Mouse (Mus musculus) limb, embryonic 13.5 days (tissue): ENCODE results near the gene Morc3. TPM values are rescaled to one million over a fixed set of nuclear protein-coding genes. Genes with fewer than 3 reads are reported as not detected.

Experiments used
- ATAC-seq: fragments of 200-750 bp; cut with Nextera tagmentation; 2 replicates; pipeline ENCODE4 v1.8.0; 2017; ENCODE audit warnings: low read depth, moderate number of reproducible peaks, moderate TSS enrichment; ENCODE audit not compliant: low FRiP score
- H3K27ac ChIP-seq: fragments of 300-500 bp; sonication (generic); 2 replicates; pipeline ENCODE4 v1.5.1; 2015; ENCODE audit warnings: inconsistent platforms, mild to moderate bottlenecking, moderate library complexity
- H3K27me3 ChIP-seq: fragments of 300-500 bp; sonication (generic); 2 replicates; pipeline ENCODE4 v1.6.1; 2015; ENCODE audit warnings: mild to moderate bottlenecking, inconsistent platforms
- H3K36me3 ChIP-seq: fragments of 300-500 bp; sonication (generic); 2 replicates; pipeline ENCODE4 v1.6.1; 2015; ENCODE audit warnings: inconsistent platforms, mild to moderate bottlenecking, moderate library complexity
- H3K4me1 ChIP-seq: fragments of 300-500 bp; sonication (generic); 2 replicates; pipeline ENCODE4 v1.6.1; 2015; ENCODE audit warnings: inconsistent platforms
- H3K4me2 ChIP-seq: fragments of 300-500 bp; sonication (generic); replicated peaks from 2 replicates; pipeline ENCODE4 v1.6.1; 2015; ENCODE audit warnings: inconsistent platforms, mild to moderate bottlenecking, moderate library complexity
- H3K4me3 ChIP-seq: fragments of 300-500 bp; sonication (generic); 2 replicates; pipeline ENCODE4 v1.5.1; 2015; ENCODE audit warnings: moderate library complexity, mild to moderate bottlenecking, inconsistent platforms
- H3K9ac ChIP-seq: fragments of 300-500 bp; sonication (generic); 2 replicates; pipeline ENCODE4 v1.6.1; 2015; ENCODE audit warnings: mild to moderate bottlenecking, inconsistent platforms
- H3K9me3 ChIP-seq: fragments of 300-500 bp; sonication (generic); 2 replicates; pipeline ENCODE4 v1.6.1; 2016; ENCODE audit warnings: inconsistent platforms
- WGBS: fragments of 180-500 bp; shearing (Covaris S2); methylation state at CpG from one replicate; pipeline ENCODE4 v1.1.7; 2015; 5-methylcytosine and 5-hydroxymethylcytosine counted together
- polyA plus RNA-seq: library from polyadenylated mRNA; unstranded; fragments of >200 nt; fragmentation: Nextera tagmentation; extraction: Ambion mirVana; gene quantifications from 2 replicates; pipeline ENCODE4 v1.2.1, GENCODE M21; 2015

Morc3 gene
- polyA plus RNA-seq, 1 experiment from 2014 or later = 38.5 TPM

DNA sequence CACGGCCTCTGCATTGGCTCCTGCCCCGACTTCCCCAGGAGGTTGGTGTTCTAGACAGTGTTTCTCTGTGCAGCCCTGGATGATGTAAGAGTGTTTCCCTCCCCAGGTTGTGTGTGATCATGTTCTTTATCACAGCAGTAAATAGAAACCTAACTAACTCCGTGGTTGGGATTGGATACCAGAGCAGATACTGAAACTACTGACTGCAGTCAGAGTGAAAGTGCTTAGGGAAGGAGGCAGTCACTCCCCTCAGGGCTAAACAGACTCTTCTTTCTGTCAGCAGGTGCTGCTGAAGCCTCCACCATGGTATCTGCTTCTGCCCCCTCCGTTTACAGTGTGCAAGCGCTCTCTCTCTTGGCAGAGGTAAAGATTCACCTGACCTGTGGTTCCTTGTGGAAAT, 33.3 kb upstream of the Morc3 start:
- Histone ChIP-seq H3K9ac (no peak overlapping the region), H3K4me3 (no peak overlapping the region), H3K4me1 (peaks cover 20% of the 10 kb centered on the region), H3K4me2 (no peak overlapping the region), H3K27ac (no peak overlapping the region), H3K27me3 (no peaks in the 10 kb centered on the region), H3K36me3 (no peaks in the 10 kb centered on the region), H3K9me3 (no peaks in the 10 kb centered on the region)
- no peak for ATAC-seq
- WGBS = 77% methylated on average over 5 of the region's 5 CpGs

DNA sequence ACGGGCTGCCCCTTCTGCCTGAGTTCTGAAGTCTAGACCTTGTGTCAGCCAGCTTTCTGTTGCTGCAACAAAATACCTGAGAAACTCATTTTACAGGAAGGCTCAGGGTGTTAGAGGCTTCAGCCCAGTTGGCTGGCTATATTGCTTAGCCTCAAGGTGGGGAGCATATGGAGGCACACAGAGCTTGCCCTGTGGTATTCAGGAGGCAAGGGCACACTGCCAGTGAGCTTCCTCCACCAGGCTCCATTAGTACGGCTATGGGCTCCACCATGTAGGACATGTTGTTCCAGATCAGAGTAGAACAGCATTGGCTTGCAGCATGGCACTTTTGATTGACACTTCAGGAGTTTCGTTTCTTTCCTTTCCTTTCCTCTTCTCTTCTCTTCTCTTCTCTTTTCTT, 32.9 kb upstream of the Morc3 start:
- 83% methylated on average over 3 of the region's 3 CpGs for WGBS
- ATAC-seq = no peak
- no peaks in the 10 kb centered on the region for H3K9me3 ChIP-seq
- H3K27me3 ChIP-seq = no peaks in the 10 kb centered on the region
- H3K4me2 ChIP-seq = no peak overlapping the region
- no peaks in the 10 kb centered on the region for H3K36me3 ChIP-seq
- H3K4me1 ChIP-seq = peaks cover 20% of the 10 kb centered on the region
- no peak overlapping the region for H3K27ac ChIP-seq
- no peak overlapping the region for H3K9ac ChIP-seq
- H3K4me3 ChIP-seq = no peak overlapping the region

DNA sequence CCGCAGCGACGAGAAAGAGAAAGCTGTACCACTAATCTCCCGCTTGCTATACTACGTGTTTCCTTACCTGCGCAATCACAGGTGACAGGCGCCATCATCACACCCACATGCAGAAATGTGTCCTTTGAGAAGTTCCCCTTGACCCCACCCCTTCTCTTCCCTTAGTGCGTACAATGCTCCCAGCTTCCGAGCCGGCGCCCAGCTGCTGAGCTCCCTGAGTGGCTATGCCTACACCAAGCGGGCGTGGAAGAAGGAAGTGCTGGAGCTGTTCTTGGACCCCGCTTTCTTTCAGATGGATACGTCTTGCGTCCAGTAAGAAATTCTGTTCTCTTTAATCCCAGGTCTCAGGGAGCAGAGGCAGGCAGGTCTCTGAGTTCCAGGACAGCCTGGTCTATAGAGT, 32.0 kb upstream of the Morc3 start:
- H3K4me3 ChIP-seq = no peak overlapping the region
- H3K4me1 ChIP-seq = peaks cover 20% of the 10 kb centered on the region
- peaks cover 4% of the 10 kb centered on the region; the same call in 1 of the 2 replicates for H3K36me3 ChIP-seq
- no peak overlapping the region for H3K27ac ChIP-seq
- no peak for ATAC-seq
- H3K9me3 ChIP-seq = no peaks in the 10 kb centered on the region
- no peak overlapping the region for H3K9ac ChIP-seq
- 94% methylated on average over 16 of the region's 16 CpGs for WGBS
- no peak overlapping the region for H3K4me2 ChIP-seq
- no peaks in the 10 kb centered on the region for H3K27me3 ChIP-seq

DNA sequence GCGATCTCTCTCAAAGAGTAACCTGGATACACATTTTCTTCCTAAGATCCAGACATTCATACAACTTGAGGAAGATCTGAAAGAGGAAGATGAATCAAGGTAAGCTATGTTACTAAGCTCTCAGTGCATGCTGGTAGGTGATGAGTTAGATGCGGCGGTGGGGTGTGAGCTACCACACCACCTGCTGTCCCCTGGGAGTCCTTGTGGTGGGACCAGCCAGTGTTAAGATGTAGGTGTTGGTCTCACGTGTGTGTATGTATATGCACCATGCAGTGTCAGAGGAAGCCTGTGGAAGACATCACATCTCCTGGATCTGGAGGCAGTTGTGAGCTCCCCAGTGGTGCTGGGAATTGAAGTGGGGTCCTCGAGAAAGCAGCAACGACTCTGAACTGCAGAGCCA, 24.8 kb upstream of the Morc3 start:
- Histone ChIP-seq H3K27me3 (no peaks in the 10 kb centered on the region), H3K4me2 (no peak overlapping the region), H3K9me3 (peaks cover 13% of the 10 kb centered on the region), H3K27ac (peak overlapping the region; percentile 52; the same call in 1 of the 2 replicates), H3K4me1 (peaks cover 29% of the 10 kb centered on the region), H3K9ac (no peak overlapping the region), H3K36me3 (peaks cover 31% of the 10 kb centered on the region), H3K4me3 (no peak overlapping the region)
- 87% methylated on average over 6 of the region's 6 CpGs for WGBS
- ATAC-seq = no peak

DNA sequence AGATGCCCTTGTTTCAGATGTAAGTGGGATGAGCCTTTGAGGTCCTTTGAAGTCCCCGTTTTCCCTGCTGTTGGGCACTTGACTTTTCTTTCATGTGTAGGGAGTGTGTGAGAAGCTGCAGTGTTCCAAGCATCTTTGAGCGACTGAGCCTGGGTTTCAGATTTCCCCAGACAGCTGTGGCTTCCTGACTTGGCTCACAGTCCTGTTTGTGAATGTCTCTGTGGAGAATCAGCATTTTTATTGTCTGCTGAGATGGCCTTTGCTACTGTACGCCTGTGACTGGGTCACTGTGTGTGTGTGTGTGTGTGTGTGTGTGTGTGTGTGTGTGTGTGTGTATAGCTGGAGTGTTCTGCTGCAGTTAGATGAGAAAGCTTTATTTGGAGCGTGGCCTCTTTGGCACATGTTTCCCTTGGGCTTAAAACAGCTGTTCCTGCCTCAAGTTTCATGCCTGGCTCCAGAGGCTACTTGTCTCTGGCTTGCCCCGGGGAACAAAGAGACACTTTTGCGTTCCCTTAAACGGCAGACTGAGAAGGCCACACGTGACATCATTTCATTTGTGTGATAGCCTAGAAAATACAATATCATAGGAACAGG, 23.9 kb upstream of the Morc3 start:
- Histone ChIP-seq H3K4me3 (no peak overlapping the region), H3K27ac (peak overlapping the region; percentile 72; the same call in 1 of the 2 replicates), H3K36me3 (peaks cover 35% of the 10 kb centered on the region), H3K9me3 (peaks cover 15% of the 10 kb centered on the region), H3K4me2 (no peak overlapping the region), H3K27me3 (no peaks in the 10 kb centered on the region), H3K9ac (no peak overlapping the region), H3K4me1 (peaks cover 29% of the 10 kb centered on the region)
- peak; percentile 84 for ATAC-seq
- WGBS = 9% methylated on average over 8 of the region's 8 CpGs

DNA sequence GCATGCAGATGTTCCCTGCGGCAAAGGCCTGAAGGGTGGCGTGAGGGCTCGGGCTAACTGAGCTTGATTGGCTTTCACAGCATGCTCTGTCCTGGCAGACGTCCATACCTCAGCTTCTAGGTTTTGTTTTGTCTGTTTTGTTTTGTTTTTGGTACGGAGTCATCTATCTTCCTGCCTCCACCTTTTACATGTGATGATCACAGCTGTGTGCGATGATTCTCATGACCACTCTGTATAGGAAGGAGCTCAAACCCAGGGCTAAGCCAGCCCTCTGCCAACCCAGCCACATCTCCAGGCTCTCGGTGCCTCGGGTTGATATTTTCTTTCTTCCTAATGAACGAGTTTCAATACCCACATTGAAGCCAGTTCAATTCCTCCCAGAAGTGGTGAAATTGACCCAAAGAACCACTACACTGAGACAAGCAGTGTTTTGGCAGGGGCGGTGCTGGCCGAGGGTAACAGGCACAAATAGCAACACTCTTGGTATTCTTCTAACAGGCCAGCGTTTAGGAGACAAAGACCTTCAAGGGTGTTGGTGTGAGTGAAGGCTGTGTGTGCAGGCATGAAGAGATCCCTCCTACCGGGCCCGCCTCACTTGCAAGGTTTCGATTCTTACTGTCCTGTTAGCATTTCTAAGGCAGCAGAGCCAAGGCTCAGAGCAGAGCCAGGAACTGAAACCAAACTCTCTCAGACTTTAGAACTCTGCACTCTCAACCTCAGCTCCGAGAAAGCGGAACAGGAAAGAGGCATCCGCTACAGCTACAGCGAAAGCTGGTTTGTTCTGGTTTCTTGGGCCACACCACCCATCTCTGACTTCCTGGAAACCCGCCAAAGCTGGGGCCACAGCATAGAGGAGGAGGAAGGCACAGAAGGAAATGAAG, 15.8 kb upstream of the Morc3 start:
- H3K4me1 ChIP-seq = peaks cover 22% of the 10 kb centered on the region; the same call in 1 of the 2 replicates
- H3K9me3 ChIP-seq = peaks cover 13% of the 10 kb centered on the region
- peak overlapping the region; percentile 55 for H3K27ac ChIP-seq
- peaks cover 4% of the 10 kb centered on the region for H3K27me3 ChIP-seq
- H3K4me3 ChIP-seq = no peak overlapping the region
- H3K36me3 ChIP-seq = peaks cover 15% of the 10 kb centered on the region
- H3K4me2 ChIP-seq = no peak overlapping the region
- no peak overlapping the region for H3K9ac ChIP-seq
- no peak for ATAC-seq
- 64% methylated on average over 20 of the region's 20 CpGs for WGBS

DNA sequence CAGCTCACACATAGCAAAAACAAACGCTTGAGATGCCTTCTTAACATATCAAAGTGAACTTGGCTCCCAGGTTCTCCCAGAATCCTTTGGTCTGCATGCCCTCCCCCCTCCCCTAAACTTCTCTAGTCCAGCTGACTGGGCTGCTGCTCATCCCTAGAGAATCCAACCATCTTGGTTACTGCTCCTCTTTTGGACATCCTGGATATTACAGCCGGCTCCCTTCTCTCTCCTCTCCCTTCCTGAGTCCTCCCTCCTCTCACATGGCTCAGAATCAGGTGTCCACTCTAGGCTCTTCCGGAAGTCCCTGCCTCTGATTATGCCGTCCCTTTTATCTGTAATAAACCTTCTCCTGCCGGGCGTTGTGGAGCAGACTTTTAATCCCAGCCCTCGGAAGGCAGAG, 15.1 kb upstream of the Morc3 start:
- Histone ChIP-seq H3K27me3 (peaks cover 4% of the 10 kb centered on the region), H3K9me3 (peaks cover 7% of the 10 kb centered on the region), H3K27ac (no peak overlapping the region), H3K4me1 (peaks cover 22% of the 10 kb centered on the region; the same call in 1 of the 2 replicates), H3K4me2 (no peak overlapping the region), H3K9ac (no peak overlapping the region), H3K36me3 (peaks cover 7% of the 10 kb centered on the region), H3K4me3 (no peak overlapping the region)
- WGBS = 53% methylated on average over 7 of the region's 7 CpGs
- no peak for ATAC-seq

DNA sequence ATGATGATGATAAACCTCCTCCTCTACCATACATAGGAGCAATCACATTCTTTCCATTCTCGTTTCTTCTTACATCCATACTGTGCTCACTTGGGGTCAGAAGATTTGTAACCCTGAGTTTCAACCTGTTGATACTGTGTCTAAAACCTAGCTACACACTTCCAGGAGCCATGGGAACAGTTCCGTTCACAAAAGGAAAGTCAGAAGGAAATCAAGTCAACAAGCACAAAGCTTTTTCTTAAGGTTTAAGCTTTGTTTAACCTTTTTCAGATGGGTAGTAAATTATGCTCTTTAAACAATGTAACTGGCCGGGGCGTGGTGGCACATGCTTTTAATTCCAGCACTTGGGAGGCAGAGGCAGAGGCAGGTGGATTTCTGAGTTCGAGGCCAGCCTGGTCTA, 14.6 kb upstream of the Morc3 start:
- Histone ChIP-seq H3K9ac (no peak overlapping the region), H3K36me3 (peaks cover 2% of the 10 kb centered on the region), H3K27me3 (peaks cover 4% of the 10 kb centered on the region), H3K4me2 (no peak overlapping the region), H3K27ac (no peak overlapping the region), H3K9me3 (0 out of 2 replicates have a peak, but pooled peaks cover 5% of the 10 kb centered on the region), H3K4me1 (peaks cover 22% of the 10 kb centered on the region; the same call in 1 of the 2 replicates), H3K4me3 (no peak overlapping the region)
- no peak for ATAC-seq
- 60% methylated on average over 5 of the region's 5 CpGs for WGBS

DNA sequence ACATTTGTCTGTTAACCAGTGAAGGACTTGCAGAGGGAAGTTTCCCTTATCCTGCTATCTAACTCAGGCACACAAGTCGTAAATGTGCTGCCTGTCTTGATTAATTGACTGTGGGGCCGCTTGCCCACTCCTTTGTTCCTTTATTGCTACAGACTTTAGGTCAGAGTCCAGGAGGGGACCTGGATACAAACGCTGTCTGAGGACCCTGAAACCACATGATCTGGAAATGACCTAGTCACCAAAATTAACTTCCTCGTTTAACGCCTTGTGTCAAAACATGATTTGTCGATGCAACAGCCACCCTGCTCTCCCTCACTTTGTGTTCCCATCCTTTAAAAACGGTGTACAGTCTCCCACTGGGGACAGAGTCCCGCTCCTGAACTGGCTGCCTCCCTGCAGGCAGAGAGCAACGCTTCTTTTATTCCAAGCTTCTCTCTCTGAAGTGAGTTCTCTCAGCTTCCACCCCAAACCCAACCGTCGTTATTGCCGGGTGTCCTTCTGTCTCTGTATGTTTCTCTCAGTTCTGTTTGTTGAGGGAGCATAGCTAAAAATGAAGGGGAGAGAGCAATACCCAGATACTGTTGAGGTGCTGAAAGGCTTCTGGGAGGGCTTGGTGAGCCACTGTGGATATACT, 13.1 kb upstream of the Morc3 start:
- Histone ChIP-seq H3K9me3 (0 out of 2 replicates have a peak, but pooled peaks cover 5% of the 10 kb centered on the region), H3K27me3 (peaks cover 4% of the 10 kb centered on the region), H3K9ac (no peak overlapping the region), H3K36me3 (no peaks in the 10 kb centered on the region), H3K4me3 (no peak overlapping the region), H3K27ac (no peak overlapping the region), H3K4me2 (0 out of 2 replicates have a peak overlapping the region, but pooled peaks have one; percentile 9), H3K4me1 (peaks cover 22% of the 10 kb centered on the region; the same call in 1 of the 2 replicates)
- whole genome bisulfite sequencing = 5% methylated on average over 12 of the region's 12 CpGs
- ATAC-seq = no peak

DNA sequence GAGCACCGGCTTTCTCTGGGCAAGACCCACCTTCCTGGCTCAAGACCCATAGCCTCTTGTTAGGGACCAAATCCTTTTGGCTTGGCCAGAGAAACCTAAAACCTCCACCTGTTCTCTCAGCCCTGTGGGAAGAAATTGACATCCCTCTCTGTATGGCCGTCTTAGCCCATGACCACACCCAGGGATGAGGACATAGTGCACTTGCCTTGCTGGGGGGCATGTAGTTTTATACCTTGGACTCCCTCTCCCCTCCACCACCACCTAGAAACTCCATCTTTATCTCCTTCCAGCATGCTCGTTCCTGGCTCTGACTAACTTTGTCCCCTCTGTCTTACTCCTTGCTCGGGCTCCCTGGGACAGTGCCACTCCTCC, 12.6 kb upstream of the Morc3 start:
- H3K9ac ChIP-seq = no peak overlapping the region
- H3K4me2 ChIP-seq = no peak overlapping the region
- H3K36me3 ChIP-seq = no peaks in the 10 kb centered on the region
- H3K27me3 ChIP-seq = peaks cover 4% of the 10 kb centered on the region
- H3K9me3 ChIP-seq = 0 out of 2 replicates have a peak, but pooled peaks cover 6% of the 10 kb centered on the region
- WGBS = 62% methylated on average over 4 of the region's 4 CpGs
- H3K4me1 ChIP-seq = peaks cover 22% of the 10 kb centered on the region; the same call in 1 of the 2 replicates
- ATAC-seq = no peak
- no peak overlapping the region for H3K4me3 ChIP-seq
- no peak overlapping the region for H3K27ac ChIP-seq

DNA sequence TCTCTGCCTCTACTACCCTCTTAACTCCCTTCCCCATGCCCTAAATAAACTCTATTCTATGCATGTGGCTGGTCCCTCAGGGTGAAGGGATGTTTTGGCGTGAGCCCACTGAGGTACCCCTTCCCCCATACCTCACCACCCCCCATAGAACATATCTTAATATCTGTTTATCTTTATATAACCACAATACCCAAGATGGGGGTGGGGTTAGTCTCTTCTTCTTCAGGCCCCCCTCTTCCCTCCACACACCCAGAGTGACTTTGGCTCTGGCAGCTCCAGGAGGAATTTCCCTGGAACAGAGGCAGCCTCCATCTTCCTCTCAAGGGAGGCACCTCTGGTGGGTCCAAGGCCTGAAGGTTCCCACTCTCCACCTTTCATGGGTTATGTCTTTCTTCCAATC, 11.9 kb upstream of the Morc3 start:
- ATAC-seq = no peak
- H3K27ac ChIP-seq = no peak overlapping the region
- no peaks in the 10 kb centered on the region for H3K36me3 ChIP-seq
- 0 out of 2 replicates have a peak, but pooled peaks cover 8% of the 10 kb centered on the region for H3K9me3 ChIP-seq
- H3K4me3 ChIP-seq = no peak overlapping the region
- peaks cover 22% of the 10 kb centered on the region; the same call in 1 of the 2 replicates for H3K4me1 ChIP-seq
- no peak overlapping the region for H3K4me2 ChIP-seq
- 87% methylated on average over 1 of the region's 1 CpGs for WGBS
- H3K27me3 ChIP-seq = peaks cover 4% of the 10 kb centered on the region
- no peak overlapping the region for H3K9ac ChIP-seq

DNA sequence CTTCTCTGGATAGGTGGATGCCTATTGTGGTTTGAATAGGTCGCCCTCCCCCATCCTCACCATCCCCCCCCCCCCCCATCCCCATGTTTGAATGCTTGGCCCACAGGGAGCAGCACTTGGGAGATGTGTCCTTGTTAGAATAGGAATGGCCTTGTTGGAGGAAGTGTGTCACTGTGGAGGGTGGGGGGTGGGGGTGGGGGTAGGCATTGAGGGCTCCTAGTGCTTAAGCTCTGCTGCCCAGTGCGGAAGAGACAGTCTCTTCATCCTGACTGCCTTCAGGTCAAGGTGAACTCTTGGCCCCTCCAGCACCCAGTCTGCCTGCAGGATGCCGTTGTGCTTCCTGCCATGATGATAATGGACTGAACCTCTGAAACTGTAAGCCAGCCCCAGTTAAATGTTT, 10.2 kb upstream of the Morc3 start:
- no peaks in the 10 kb centered on the region for H3K36me3 ChIP-seq
- H3K4me2 ChIP-seq = no peak overlapping the region
- no peak for ATAC-seq
- no peak overlapping the region for H3K27ac ChIP-seq
- 0 out of 2 replicates have a peak, but pooled peaks cover 8% of the 10 kb centered on the region for H3K9me3 ChIP-seq
- 89% methylated on average over 3 of the region's 3 CpGs for WGBS
- no peak overlapping the region for H3K4me3 ChIP-seq
- peaks cover 13% of the 10 kb centered on the region; the same call in 1 of the 2 replicates for H3K4me1 ChIP-seq
- peaks cover 4% of the 10 kb centered on the region for H3K27me3 ChIP-seq
- no peak overlapping the region for H3K9ac ChIP-seq
